Mouse (Mus musculus): ENCODE measurements around the gene Ube2r2. TPM values are rescaled to one million over a fixed set of nuclear protein-coding genes. Genes with fewer than 3 reads are reported as not detected.

The Ube2r2 gene
- polyA plus RNA-seq, 1 experiment from 2014 or later = 86.8 TPM

DNA sequence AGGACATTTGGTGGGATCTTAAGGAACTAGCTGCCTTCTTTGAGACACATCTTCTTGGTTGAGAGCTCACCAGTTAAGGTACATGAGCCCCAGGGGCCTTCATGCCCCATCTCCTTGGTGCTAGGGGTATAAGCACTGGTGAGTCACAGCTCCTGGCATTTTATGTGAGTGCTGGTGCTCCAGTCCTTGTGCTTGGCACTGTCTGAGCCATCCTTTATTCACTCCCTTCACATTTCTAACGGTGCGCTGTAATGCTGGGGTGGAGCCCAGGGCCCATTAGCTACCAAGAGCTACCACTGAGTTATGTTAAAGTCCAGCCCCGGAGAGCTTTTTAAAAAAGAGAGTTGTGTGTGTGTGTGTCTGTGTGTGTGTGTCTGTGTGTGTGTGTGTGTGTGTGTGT, 17.6 kb downstream of the Ube2r2 start:
- Histone ChIP-seq H3K9me3 (ENCODE audit: control insufficient read depth, low read length) (no peaks in the 10 kb centered on the region), H3K9ac (ENCODE audit: low read length) (no peak overlapping the region), H3K27ac (replicated peaks in 1 of 2; ENCODE audit: control insufficient read depth in 1 of 2, insufficient read depth in 1 of 2, low read depth in 2 of 2, low read length in 2 of 2) (no peak overlapping the region), H3K36me3 (ENCODE audit: control insufficient read depth, insufficient read depth, low read length) (peaks cover 3% of the 10 kb centered on the region), H3K4me2 (ENCODE audit: low read length) (no peak overlapping the region), H3K4me3 (ENCODE audit: control insufficient read depth in 1 of 2, insufficient read depth in 1 of 2, low read depth in 1 of 2, low read length in 2 of 2) (no peak overlapping the region), H3K27me3 (ENCODE audit: control insufficient read depth, insufficient read depth, low read length) (no peaks in the 10 kb centered on the region), H3K4me1 (ENCODE audit: control insufficient read depth in 2 of 2, insufficient read depth in 2 of 2, low read length in 2 of 2) (peaks cover 0 to 9% of the 10 kb centered on the region in 2 experiments; a peak in 3 of 4 replicates)
- 84% methylated on average over 3 of the region's 3 CpGs for WGBS
- no peak for ATAC-seq (ENCODE audit: insufficient number of reproducible peaks, insufficient read depth, low FRiP score, low read depth)

GRCm38 (mm10) chr4:41156961-41157360, 21.4 kb downstream of the Ube2r2 start:
- Histone ChIP-seq H3K36me3 (ENCODE audit: control insufficient read depth, insufficient read depth, low read length) (no peaks in the 10 kb centered on the region), H3K4me2 (ENCODE audit: low read length) (no peak overlapping the region), H3K27me3 (ENCODE audit: control insufficient read depth, insufficient read depth, low read length) (no peaks in the 10 kb centered on the region), H3K4me1 (ENCODE audit: control insufficient read depth in 2 of 2, insufficient read depth in 2 of 2, low read length in 2 of 2) (peaks cover 0 to 10% of the 10 kb centered on the region in 2 experiments; a peak in 3 of 4 replicates), H3K4me3 (ENCODE audit: control insufficient read depth in 1 of 2, insufficient read depth in 1 of 2, low read depth in 1 of 2, low read length in 2 of 2) (no peak overlapping the region), H3K9me3 (ENCODE audit: control insufficient read depth, low read length) (no peaks in the 10 kb centered on the region), H3K9ac (ENCODE audit: low read length) (no peak overlapping the region), H3K27ac (replicated peaks in 1 of 2; ENCODE audit: control insufficient read depth in 1 of 2, insufficient read depth in 1 of 2, low read depth in 2 of 2, low read length in 2 of 2) (no peak overlapping the region)
- WGBS = 82% methylated on average over 9 of the region's 9 CpGs
- ATAC-seq (ENCODE audit: insufficient number of reproducible peaks, insufficient read depth, low FRiP score, low read depth) = no peak

DNA sequence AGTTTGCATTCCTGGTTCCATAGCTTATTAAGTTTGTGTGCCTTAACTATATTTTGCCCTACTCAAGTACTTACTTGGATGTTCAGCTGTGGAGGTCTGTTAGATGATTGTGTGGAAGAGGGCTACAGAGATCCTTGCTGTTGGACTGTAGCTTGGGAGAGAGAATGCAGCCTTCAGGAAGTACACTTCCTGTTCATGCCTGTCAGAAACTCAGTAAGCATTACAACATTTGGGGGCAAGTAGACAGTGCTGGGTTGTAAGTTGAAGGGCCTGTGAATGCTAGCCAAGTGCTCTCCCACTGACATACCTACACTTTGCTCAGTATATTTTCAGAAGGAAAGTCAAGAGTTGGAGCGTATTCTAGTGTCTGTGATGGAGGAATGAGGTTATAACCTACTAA, 22.7 kb downstream of the Ube2r2 start:
- peaks cover 0 to 10% of the 10 kb centered on the region in 2 experiments; a peak in 3 of 4 replicates for H3K4me1 ChIP-seq (ENCODE audit: control insufficient read depth in 2 of 2, insufficient read depth in 2 of 2, low read length in 2 of 2)
- no peak for ATAC-seq (ENCODE audit: insufficient number of reproducible peaks, insufficient read depth, low FRiP score, low read depth)
- H3K27ac ChIP-seq (replicated peaks in 1 of 2; ENCODE audit: control insufficient read depth in 1 of 2, insufficient read depth in 1 of 2, low read depth in 2 of 2, low read length in 2 of 2) = peak overlapping the region in 1 of 2 experiments; percentile 9; a peak in 1 of 4 replicates
- no peaks in the 10 kb centered on the region for H3K9me3 ChIP-seq (ENCODE audit: control insufficient read depth, low read length)
- no peak overlapping the region for H3K9ac ChIP-seq (ENCODE audit: low read length)
- H3K4me3 ChIP-seq (ENCODE audit: control insufficient read depth in 1 of 2, insufficient read depth in 1 of 2, low read depth in 1 of 2, low read length in 2 of 2) = no peak overlapping the region
- no peak overlapping the region for H3K4me2 ChIP-seq (ENCODE audit: low read length)
- no peaks in the 10 kb centered on the region for H3K36me3 ChIP-seq (ENCODE audit: control insufficient read depth, insufficient read depth, low read length)
- no peaks in the 10 kb centered on the region for H3K27me3 ChIP-seq (ENCODE audit: control insufficient read depth, insufficient read depth, low read length)
- WGBS = 95% methylated on average over 1 of the region's 1 CpGs

DNA sequence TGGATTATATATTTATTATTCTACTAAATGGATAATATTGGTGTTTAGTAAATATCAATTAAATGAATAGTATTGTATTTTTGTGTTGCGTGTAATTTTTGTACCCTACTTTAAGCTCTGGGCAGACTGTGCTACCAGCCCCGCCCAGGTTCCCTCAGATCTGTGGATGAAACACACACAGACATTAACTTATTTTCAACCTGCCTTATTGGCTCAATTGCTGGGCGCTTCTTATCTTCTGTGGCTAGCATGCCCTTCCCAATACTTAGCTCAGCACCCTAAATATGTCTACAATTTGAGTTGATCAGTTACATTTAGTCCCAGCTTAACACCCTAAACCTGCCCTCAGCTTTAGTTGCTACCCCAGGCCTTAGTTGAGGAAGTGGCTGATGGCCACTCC, 25.7 kb downstream of the Ube2r2 start:
- Histone ChIP-seq H3K27ac (replicated peaks in 1 of 2; ENCODE audit: control insufficient read depth in 1 of 2, insufficient read depth in 1 of 2, low read depth in 2 of 2, low read length in 2 of 2) (no peak overlapping the region), H3K4me2 (ENCODE audit: low read length) (no peak overlapping the region), H3K9ac (ENCODE audit: low read length) (no peak overlapping the region), H3K9me3 (ENCODE audit: control insufficient read depth, low read length) (no peaks in the 10 kb centered on the region), H3K4me1 (ENCODE audit: control insufficient read depth in 2 of 2, insufficient read depth in 2 of 2, low read length in 2 of 2) (peaks cover 0 to 17% of the 10 kb centered on the region in 2 experiments; a peak in 3 of 4 replicates), H3K4me3 (ENCODE audit: control insufficient read depth in 1 of 2, insufficient read depth in 1 of 2, low read depth in 1 of 2, low read length in 2 of 2) (no peak overlapping the region), H3K36me3 (ENCODE audit: control insufficient read depth, insufficient read depth, low read length) (0 out of 2 replicates have a peak, but pooled peaks cover 2% of the 10 kb centered on the region), H3K27me3 (ENCODE audit: control insufficient read depth, insufficient read depth, low read length) (no peaks in the 10 kb centered on the region)
- ATAC-seq (ENCODE audit: insufficient number of reproducible peaks, insufficient read depth, low FRiP score, low read depth) = no peak
- 92% methylated on average over 3 of the region's 3 CpGs for WGBS

- no peak overlapping the region for H3K4me3 ChIP-seq (ENCODE audit: control insufficient read depth in 1 of 2, insufficient read depth in 1 of 2, low read depth in 1 of 2, low read length in 2 of 2)
- H3K27ac ChIP-seq (replicated peaks in 1 of 2; ENCODE audit: control insufficient read depth in 1 of 2, insufficient read depth in 1 of 2, low read depth in 2 of 2, low read length in 2 of 2) = no peak overlapping the region
- H3K9me3 ChIP-seq (ENCODE audit: control insufficient read depth, low read length) = no peaks in the 10 kb centered on the region
- WGBS = 43% methylated on average over 2 of the region's 2 CpGs
- H3K27me3 ChIP-seq (ENCODE audit: control insufficient read depth, insufficient read depth, low read length) = no peaks in the 10 kb centered on the region
- H3K4me2 ChIP-seq (ENCODE audit: low read length) = no peak overlapping the region
- ATAC-seq (ENCODE audit: insufficient number of reproducible peaks, insufficient read depth, low FRiP score, low read depth) = no peak
- H3K36me3 ChIP-seq (ENCODE audit: control insufficient read depth, insufficient read depth, low read length) = peaks cover 15% of the 10 kb centered on the region; the same call in 1 of the 2 replicates
- peaks cover 0 to 7% of the 10 kb centered on the region in 2 experiments; a peak in 3 of 4 replicates for H3K4me1 ChIP-seq (ENCODE audit: control insufficient read depth in 2 of 2, insufficient read depth in 2 of 2, low read length in 2 of 2)
- no peak overlapping the region for H3K9ac ChIP-seq (ENCODE audit: low read length)
Measured at GRCm38 (mm10) chr4:41164974-41165373, 29.4 kb downstream of the Ube2r2 start.

DNA sequence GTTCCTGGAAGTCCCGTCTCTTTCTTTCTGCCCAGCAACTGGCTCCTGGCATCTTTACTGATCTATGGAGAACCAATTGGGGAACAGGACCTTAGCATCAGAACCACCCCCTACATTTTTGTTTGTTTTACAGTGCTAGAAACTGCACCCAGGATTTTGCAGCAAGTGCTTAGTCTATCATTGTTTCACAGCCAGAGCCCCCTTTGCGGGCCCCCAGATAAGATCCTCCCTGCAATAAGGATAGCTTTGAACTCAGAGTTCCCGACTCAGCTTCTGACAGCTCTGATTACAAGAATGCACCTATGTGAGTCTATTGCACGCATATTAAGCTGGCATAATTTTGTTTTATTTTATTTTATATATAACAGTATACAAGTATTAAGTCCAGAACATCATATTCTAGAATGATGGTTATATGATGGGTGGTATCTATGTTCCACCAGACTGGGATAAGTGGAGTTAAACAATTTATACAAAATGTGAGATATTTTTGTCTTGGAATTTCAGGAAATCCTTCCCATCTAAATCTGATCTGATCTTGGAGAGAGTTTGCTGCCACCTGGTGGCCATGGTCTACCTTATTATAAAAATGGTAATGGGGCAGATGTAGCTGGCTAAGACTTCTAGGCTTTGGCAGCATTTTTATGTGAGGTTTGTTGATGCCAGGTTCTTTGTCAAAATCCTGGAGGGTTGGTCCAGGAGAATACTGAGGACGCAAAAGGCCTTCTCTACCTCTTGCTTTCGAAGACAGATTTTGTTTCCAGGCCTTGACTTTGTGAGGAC, 30.3 kb downstream of the Ube2r2 start:
- H3K4me3 ChIP-seq (ENCODE audit: control insufficient read depth in 1 of 2, insufficient read depth in 1 of 2, low read depth in 1 of 2, low read length in 2 of 2) = no peak overlapping the region
- 53% methylated on average over 6 of the region's 6 CpGs for WGBS
- no peaks in the 10 kb centered on the region for H3K27me3 ChIP-seq (ENCODE audit: control insufficient read depth, insufficient read depth, low read length)
- H3K4me2 ChIP-seq (ENCODE audit: low read length) = no peak overlapping the region
- no peak for ATAC-seq (ENCODE audit: insufficient number of reproducible peaks, insufficient read depth, low FRiP score, low read depth)
- no peaks in the 10 kb centered on the region for H3K9me3 ChIP-seq (ENCODE audit: control insufficient read depth, low read length)
- 0 out of 4 replicates have a peak overlapping the region, but pooled peaks of 1 of the 2 experiments have one; percentile 21 for H3K27ac ChIP-seq (replicated peaks in 1 of 2; ENCODE audit: control insufficient read depth in 1 of 2, insufficient read depth in 1 of 2, low read depth in 2 of 2, low read length in 2 of 2)
- peaks cover 0 to 7% of the 10 kb centered on the region in 2 experiments; a peak in 3 of 4 replicates for H3K4me1 ChIP-seq (ENCODE audit: control insufficient read depth in 2 of 2, insufficient read depth in 2 of 2, low read length in 2 of 2)
- H3K36me3 ChIP-seq (ENCODE audit: control insufficient read depth, insufficient read depth, low read length) = peaks cover 16% of the 10 kb centered on the region; the same call in 1 of the 2 replicates
- no peak overlapping the region for H3K9ac ChIP-seq (ENCODE audit: low read length)

GRCm38 (mm10) chr4:41170970-41171369, 35.4 kb downstream of the Ube2r2 start:
- Histone ChIP-seq H3K36me3 (ENCODE audit: control insufficient read depth, insufficient read depth, low read length) (peaks cover 37% of the 10 kb centered on the region), H3K27me3 (ENCODE audit: control insufficient read depth, insufficient read depth, low read length) (no peaks in the 10 kb centered on the region), H3K9ac (ENCODE audit: low read length) (no peak overlapping the region), H3K27ac (replicated peaks in 1 of 2; ENCODE audit: control insufficient read depth in 1 of 2, insufficient read depth in 1 of 2, low read depth in 2 of 2, low read length in 2 of 2) (no peak overlapping the region), H3K9me3 (ENCODE audit: control insufficient read depth, low read length) (no peaks in the 10 kb centered on the region), H3K4me3 (ENCODE audit: control insufficient read depth in 1 of 2, insufficient read depth in 1 of 2, low read depth in 1 of 2, low read length in 2 of 2) (no peak overlapping the region), H3K4me1 (ENCODE audit: control insufficient read depth in 2 of 2, insufficient read depth in 2 of 2, low read length in 2 of 2) (no peaks in the 10 kb centered on the region), H3K4me2 (ENCODE audit: low read length) (no peak overlapping the region)
- 88% methylated on average over 2 of the region's 2 CpGs for WGBS
- ATAC-seq (ENCODE audit: insufficient number of reproducible peaks, insufficient read depth, low FRiP score, low read depth) = no peak
